In the genomic region with DNA sequence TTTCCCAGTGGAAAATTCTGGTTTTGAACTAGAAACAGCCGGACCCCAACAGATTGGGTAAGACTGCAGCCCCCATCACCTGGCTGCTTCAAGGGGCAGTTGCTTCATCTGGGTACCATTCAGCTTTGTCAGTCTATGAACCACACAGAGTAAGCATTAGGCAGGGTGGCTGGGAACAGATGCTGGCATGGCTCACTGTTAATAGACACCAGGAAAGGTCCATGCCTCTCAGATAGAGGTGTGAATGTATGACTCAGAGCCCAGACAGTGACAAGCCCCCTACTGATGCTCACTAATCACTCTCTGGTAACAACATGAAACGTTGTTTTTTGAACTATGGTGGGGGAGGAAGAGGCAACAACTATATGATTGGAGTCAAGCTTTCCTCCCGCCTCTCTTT, we compare ENCODE assay signal across 29 mouse cellular contexts.
A peak's percentile ranks its signal among the peaks of the same experiment; 100 is the strongest.
DNase-seq lines count a peak whose midpoint lies in the region; ATAC-seq and TF ChIP-seq lines count a peak whose summit lies in the region.
"Had no signal": no experiment of that assay in that cellular context is flagged by ENCODE, and none has a peak within 500 bp of the region (broad histone marks: within the 10 kb centered on the region; RNA-seq: fewer than 3 reads in every experiment).

No protein-coding gene starts in this region.

- no peak for TF ChIP-seq CTCF in hindbrain, postnatal 0 days (IDR thresholded peaks at IDR 0.05; ENCODE audit: low read depth)

- no peaks in the 10 kb centered on the region for H3K27me3 ChIP-seq in forebrain, embryonic 14.5 days (replicated peaks; ENCODE audit: control insufficient read depth, insufficient read depth, low read length)
- no peaks in the 10 kb centered on the region for H3K27me3 ChIP-seq in forebrain, embryonic 15.5 days
- no peaks in the 10 kb centered on the region for H3K27me3 ChIP-seq in hindbrain, postnatal 0 days (ENCODE audit: insufficient read depth, low read length)
- H3K27me3 ChIP-seq: embryonic facial prominence, embryonic 12.5 days; heart, embryonic 15.5 days; hindbrain, embryonic 12.5 days; neural tube, embryonic 15.5 days had no signal

- H3K4me3 ChIP-seq in forebrain, embryonic 14.5 days (ENCODE audit: low read depth, low read length), result no peak overlapping the region
- H3K4me3 ChIP-seq in forebrain, embryonic 15.5 days, result no peak overlapping the region
- H3K4me3 ChIP-seq in hindbrain, postnatal 0 days (ENCODE audit: low read length), result no peak overlapping the region
- H3K4me3 ChIP-seq: embryonic facial prominence, embryonic 12.5 days; heart, embryonic 10.5 days; heart, embryonic 15.5 days; hindbrain, embryonic 12.5 days; neural tube, embryonic 15.5 days had no signal

- no peak overlapping the region for H3K27ac ChIP-seq in forebrain, embryonic 14.5 days (ENCODE audit: low read depth, low read length)
- H3K27ac ChIP-seq in forebrain, embryonic 15.5 days (replicated peaks), result no peak overlapping the region
- H3K27ac ChIP-seq in hindbrain, postnatal 0 days, result no peak overlapping the region
- H3K27ac ChIP-seq: embryonic facial prominence, embryonic 12.5 days; heart, embryonic 10.5 days; heart, embryonic 15.5 days; hindbrain, embryonic 12.5 days; liver, embryonic 14.5 days; macrophage; neural tube, embryonic 15.5 days had no signal

- 0 out of 2 replicates have a peak, but pooled peaks cover 3% of the 10 kb centered on the region for H3K4me1 ChIP-seq in forebrain, embryonic 14.5 days (ENCODE audit: control insufficient read depth, insufficient read depth, low read length)
- H3K4me1 ChIP-seq in forebrain, embryonic 15.5 days, result no peaks in the 10 kb centered on the region
- H3K4me1 ChIP-seq in hindbrain, postnatal 0 days (ENCODE audit: insufficient read depth, low read length), result no peaks in the 10 kb centered on the region
- H3K4me1 ChIP-seq: embryonic facial prominence, embryonic 12.5 days; heart, embryonic 10.5 days; heart, embryonic 15.5 days had no signal

- H3K9ac ChIP-seq in forebrain, embryonic 14.5 days (ENCODE audit: low read length), result no peak overlapping the region
- no peak overlapping the region for H3K9ac ChIP-seq in forebrain, embryonic 15.5 days (replicated peaks)
- no peak overlapping the region for H3K9ac ChIP-seq in hindbrain, postnatal 0 days (replicated peaks; ENCODE audit: low read length)
- H3K9ac ChIP-seq: embryonic facial prominence, embryonic 12.5 days; heart, embryonic 15.5 days; hindbrain, embryonic 12.5 days; liver, embryonic 14.5 days; neural tube, embryonic 15.5 days had no signal

- DNase-seq in forebrain, embryonic 14.5 days (ENCODE audit: low spot score), result peak; percentile 20
- peak; percentile 25 for DNase-seq in cerebellum, adult 11 months
- peak; percentile 34 for DNase-seq in cerebellum, adult 8-10 months
- peak; percentile 41 to 63 for DNase-seq in cerebellum, postnatal 25 days
- no peak for DNase-seq in hindbrain, postnatal 0 days (ENCODE audit: low spot score)
- DNase-seq in urinary bladder, adult 18-20 months (ENCODE audit: low spot score in 2 of 2), result no peak
- DNase-seq: adrenal gland, postnatal 14 days; embryo, embryonic 11 days; gastrocnemius, postnatal 14 days; heart, postnatal 36 days; kidney, adult 8-10 months; kidney, postnatal 10 days; layer of hippocampus, adult 9-11 months; liver; lung, adult 2 months; lung, postnatal 10 days; midbrain, embryonic 14.5 days; right cerebral cortex, postnatal 25 days; thymus, postnatal 14 days had no signal

- no peaks in the 10 kb centered on the region for H3K9me3 ChIP-seq in forebrain, embryonic 14.5 days (replicated peaks; ENCODE audit: control insufficient read depth, low read length)
- H3K9me3 ChIP-seq in forebrain, embryonic 15.5 days, result no peaks in the 10 kb centered on the region
- no peaks in the 10 kb centered on the region for H3K9me3 ChIP-seq in hindbrain, postnatal 0 days (ENCODE audit: low read length)
- H3K9me3 ChIP-seq: embryonic facial prominence, embryonic 12.5 days; heart, embryonic 10.5 days; heart, embryonic 15.5 days; hindbrain, embryonic 12.5 days; neural tube, embryonic 15.5 days had no signal

- no peaks in the 10 kb centered on the region for H3K36me3 ChIP-seq in forebrain, embryonic 14.5 days (ENCODE audit: control insufficient read depth, insufficient read depth, low read length)
- no peaks in the 10 kb centered on the region for H3K36me3 ChIP-seq in forebrain, embryonic 15.5 days
- no peaks in the 10 kb centered on the region for H3K36me3 ChIP-seq in hindbrain, postnatal 0 days (ENCODE audit: insufficient read depth, low read length)
- H3K36me3 ChIP-seq: embryonic facial prominence, embryonic 12.5 days; heart, embryonic 10.5 days; heart, embryonic 15.5 days; hindbrain, embryonic 12.5 days; neural tube, embryonic 15.5 days had no signal

- H3K4me2 ChIP-seq in forebrain, embryonic 14.5 days (ENCODE audit: low read length), result no peak overlapping the region
- H3K4me2 ChIP-seq in forebrain, embryonic 15.5 days (replicated peaks), result no peak overlapping the region
- no peak overlapping the region for H3K4me2 ChIP-seq in hindbrain, postnatal 0 days (ENCODE audit: low read depth, low read length)
- H3K4me2 ChIP-seq: embryonic facial prominence, embryonic 12.5 days; heart, embryonic 15.5 days; hindbrain, embryonic 12.5 days; neural tube, embryonic 15.5 days had no signal

- no peak for ATAC-seq in forebrain, embryonic 14.5 days
- no peak; the same call in 1 of the 2 replicates for ATAC-seq in forebrain, embryonic 15.5 days (replicated peaks)
- ATAC-seq in hindbrain, postnatal 0 days, result no peak
- ATAC-seq: CD4-positive, CD25-positive, alpha-beta regulatory T cell, adult 4 months; intestine, embryonic 16.5 days had no signal

- WGBS in forebrain, embryonic 14.5 days, result 71% methylated on average over 3 of the region's 3 CpGs
- 75% methylated on average over 3 of the region's 3 CpGs for WGBS in forebrain, embryonic 15.5 days
- 75% methylated on average over 3 of the region's 3 CpGs for WGBS in hindbrain, postnatal 0 days

Comparison
In these comparisons a context has a peak if more than half of its experiments do, and no peak if none do; other contexts are left out.
1. DNase-seq: peak in forebrain, embryonic 14.5 days (single experiment), cerebellum, adult 11 months (single experiment), cerebellum, adult 8-10 months (single experiment) and cerebellum, postnatal 25 days (2 of 2); none in hindbrain, postnatal 0 days (single experiment) and urinary bladder, adult 18-20 months (0 of 2).